ENCODE assay signal across 8 mouse cellular contexts in the genomic region with DNA sequence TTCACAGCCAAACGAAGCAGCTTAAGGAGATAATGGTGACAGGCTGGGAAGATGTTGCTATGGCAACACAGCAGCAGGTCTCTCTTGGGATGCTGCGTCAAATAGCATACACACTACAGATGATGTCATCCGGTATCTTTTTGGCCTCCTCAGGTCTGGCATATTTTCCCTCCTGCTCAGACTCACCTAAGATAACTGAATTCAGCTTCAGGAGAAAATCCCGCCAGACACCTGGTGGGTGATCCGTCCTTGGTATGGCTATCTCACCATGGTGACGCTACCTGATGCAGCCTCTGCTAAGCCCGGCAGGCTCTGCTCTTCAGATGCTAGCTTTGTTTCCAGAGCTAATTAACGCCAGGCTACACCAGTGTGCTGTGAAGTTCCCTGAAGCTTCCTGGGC. TPM values are rescaled to one million over a fixed set of nuclear protein-coding genes. Genes with fewer than 3 reads are reported as not detected.
DNase-seq lines count a peak whose midpoint lies in the region; ATAC-seq and TF ChIP-seq lines count a peak whose summit lies in the region.

No protein-coding gene starts in this region.

- H3K27ac ChIP-seq in hindbrain, embryonic 13.5 days = peak overlapping the region; percentile 98
- peak overlapping the region; percentile 100 for H3K27ac ChIP-seq in midbrain, embryonic 13.5 days
- no peak overlapping the region for H3K27ac ChIP-seq in stomach, postnatal 0 days (replicated peaks)

- ATAC-seq in hindbrain, embryonic 13.5 days (ENCODE audit: low FRiP score) = peak; percentile 82
- peak; percentile 77 for ATAC-seq in midbrain, embryonic 13.5 days
- ATAC-seq in stomach, postnatal 0 days (ENCODE audit: low FRiP score, low TSS enrichment) = no peak
- ATAC-seq in monocyte, adult 5-6 weeks (replicated peaks; ENCODE audit: insufficient number of reproducible peaks, low FRiP score, low TSS enrichment, poor library complexity, severe bottlenecking) = no peak

- H3K4me2 ChIP-seq in hindbrain, embryonic 13.5 days = peak overlapping the region; percentile 32
- peak overlapping the region; percentile 47 for H3K4me2 ChIP-seq in midbrain, embryonic 13.5 days (replicated peaks)
- H3K4me2 ChIP-seq in stomach, postnatal 0 days (replicated peaks; ENCODE audit: low read depth) = no peak overlapping the region

- peak overlapping the region; percentile 66; the same call in 1 of the 2 replicates for H3K9ac ChIP-seq in hindbrain, embryonic 13.5 days
- H3K9ac ChIP-seq in midbrain, embryonic 13.5 days (replicated peaks) = peak overlapping the region; percentile 55; the same call in 1 of the 2 replicates
- H3K9ac ChIP-seq in stomach, postnatal 0 days (ENCODE audit: low read length) = no peak overlapping the region

- H3K4me3 ChIP-seq in hindbrain, embryonic 13.5 days = peak overlapping the region; percentile 11
- H3K4me3 ChIP-seq in midbrain, embryonic 13.5 days (replicated peaks) = peak overlapping the region; percentile 4
- H3K4me3 ChIP-seq in stomach, postnatal 0 days (ENCODE audit: low read depth, low read length) = no peak overlapping the region

- TF ChIP-seq EP300 in stomach, postnatal 0 days (optimal IDR thresholded peaks at IDR 0.05) = no peak

- WGBS in hindbrain, embryonic 13.5 days = 6% methylated on average over 8 of the region's 8 CpGs
- WGBS in midbrain, embryonic 13.5 days = under 1% methylated on average over 8 of the region's 8 CpGs
- 42% methylated on average over 8 of the region's 8 CpGs for WGBS in stomach, postnatal 0 days

- DNase-seq in MN1 (ENCODE audit: low spot score) = peak; percentile 89
- DNase-seq in embryo, embryonic 10.5 days (ENCODE audit: low spot score) = peak; percentile 69
- DNase-seq in spleen, postnatal 36 days (ENCODE audit: low spot score in 2 of 2) = no peak
- no peak for DNase-seq in stomach, postnatal 0 days (ENCODE audit: low spot score)
- DNase-seq in adrenal gland, postnatal 4 days (ENCODE audit: low spot score in 2 of 2) = no peak

- peaks cover 66% of the 10 kb centered on the region for H3K4me1 ChIP-seq in hindbrain, embryonic 13.5 days (replicated peaks)
- H3K4me1 ChIP-seq in midbrain, embryonic 13.5 days (replicated peaks) = peaks cover 70% of the 10 kb centered on the region
- no peaks in the 10 kb centered on the region; the same call in 1 of the 2 replicates for H3K4me1 ChIP-seq in stomach, postnatal 0 days (replicated peaks; ENCODE audit: control insufficient read depth, insufficient read depth)

- TF ChIP-seq CTCF in stomach, postnatal 0 days (IDR thresholded peaks at IDR 0.05; ENCODE audit: low read depth) = no peak

- H3K9me3 ChIP-seq in hindbrain, embryonic 13.5 days = no peaks in the 10 kb centered on the region
- no peaks in the 10 kb centered on the region for H3K9me3 ChIP-seq in midbrain, embryonic 13.5 days
- H3K9me3 ChIP-seq in stomach, postnatal 0 days (ENCODE audit: control insufficient read depth, low read length) = no peaks in the 10 kb centered on the region

- no peaks in the 10 kb centered on the region for H3K36me3 ChIP-seq in hindbrain, embryonic 13.5 days
- H3K36me3 ChIP-seq in midbrain, embryonic 13.5 days = no peaks in the 10 kb centered on the region
- no peaks in the 10 kb centered on the region for H3K36me3 ChIP-seq in stomach, postnatal 0 days (ENCODE audit: control insufficient read depth, insufficient read depth, low read length)

- no peaks in the 10 kb centered on the region for H3K27me3 ChIP-seq in hindbrain, embryonic 13.5 days
- no peaks in the 10 kb centered on the region for H3K27me3 ChIP-seq in midbrain, embryonic 13.5 days
- no peaks in the 10 kb centered on the region for H3K27me3 ChIP-seq in stomach, postnatal 0 days (ENCODE audit: control insufficient read depth, insufficient read depth, low read length)

RNA-seq across cellular contexts. Expression of gene T2, which starts 12.8 kb away (rescaled TPM):
- 0.38 and 0.62 TPM in 2 replicates for polyA plus RNA-seq in hindbrain, embryonic 13.5 days (2015; fragmentation: Nextera tagmentation; extraction: Ambion mirVana)
- polyA plus RNA-seq in midbrain, embryonic 13.5 days (2015; fragmentation: Nextera tagmentation; extraction: Ambion mirVana) = 0.46 and 0.66 TPM in 2 replicates
- polyA plus RNA-seq in stomach, postnatal 0 days (2015; fragmentation: Nextera tagmentation; extraction: Ambion mirVana) = 0.13 and 0.18 TPM in 2 replicates
- under 1 TPM in 1 of 2 experiments, not detected in 1; 0.25 TPM for total RNA-seq in adrenal gland, postnatal 4 days (2021)
- total RNA-seq in monocyte, adult 5-6 weeks (2017) = 0.39 TPM in 1 of 3 replicates, not detected in the others

RNA-seq across cellular contexts. Expression of gene Prr18, which starts 31.3 kb away (rescaled TPM):
- 9.6 TPM in 2 replicates for polyA plus RNA-seq in hindbrain, embryonic 13.5 days (2015; fragmentation: Nextera tagmentation; extraction: Ambion mirVana)
- polyA plus RNA-seq in midbrain, embryonic 13.5 days (2015; fragmentation: Nextera tagmentation; extraction: Ambion mirVana) = 7.9 and 9.1 TPM in 2 replicates
- 0.50 and 0.62 TPM in 2 replicates for polyA plus RNA-seq in stomach, postnatal 0 days (2015; fragmentation: Nextera tagmentation; extraction: Ambion mirVana)
- 1 to 10 TPM in 1 of 2 experiments, under 1 TPM in 1; 0.85 to 1.1 TPM for total RNA-seq in adrenal gland, postnatal 4 days (2021)
- 0.10 TPM in 1 of 3 replicates, not detected in the others for total RNA-seq in monocyte, adult 5-6 weeks (2017)

RNA-seq across cellular contexts. Expression of gene Sft2d1, which starts 57.7 kb away (rescaled TPM):
- 151 and 154 TPM in 2 replicates for polyA plus RNA-seq in hindbrain, embryonic 13.5 days (2015; fragmentation: Nextera tagmentation; extraction: Ambion mirVana)
- 153 and 155 TPM in 2 replicates for polyA plus RNA-seq in midbrain, embryonic 13.5 days (2015; fragmentation: Nextera tagmentation; extraction: Ambion mirVana)
- 96.2 and 104 TPM in 2 replicates for polyA plus RNA-seq in stomach, postnatal 0 days (2015; fragmentation: Nextera tagmentation; extraction: Ambion mirVana)
- total RNA-seq in adrenal gland, postnatal 4 days (2021) = 10 to 100 TPM; 47.7 to 49.2 TPM
- 69.2 to 137 TPM (median 73.1 TPM) in 3 replicates for total RNA-seq in monocyte, adult 5-6 weeks (2017)

Comparison
In these comparisons a context has a peak if more than half of its experiments do, and no peak if none do; other contexts are left out.
1. DNase-seq: peak in MN1 (single experiment) and embryo, embryonic 10.5 days (single experiment); none in spleen, postnatal 36 days (0 of 2), stomach, postnatal 0 days (single experiment) and adrenal gland, postnatal 4 days (0 of 2).
2. ATAC-seq: peak in hindbrain, embryonic 13.5 days (single experiment) and midbrain, embryonic 13.5 days (single experiment); none in stomach, postnatal 0 days (single experiment) and monocyte, adult 5-6 weeks (single experiment).